Mouse (Mus musculus): ENCODE data around the gene Ppp1r14b. TPM values are rescaled to one million over a fixed set of nuclear protein-coding genes. Genes with fewer than 3 reads are reported as not detected.

Gene Ppp1r14b
- polyA plus RNA-seq, 1 experiment from 2014 or later, result 221 TPM

DNA sequence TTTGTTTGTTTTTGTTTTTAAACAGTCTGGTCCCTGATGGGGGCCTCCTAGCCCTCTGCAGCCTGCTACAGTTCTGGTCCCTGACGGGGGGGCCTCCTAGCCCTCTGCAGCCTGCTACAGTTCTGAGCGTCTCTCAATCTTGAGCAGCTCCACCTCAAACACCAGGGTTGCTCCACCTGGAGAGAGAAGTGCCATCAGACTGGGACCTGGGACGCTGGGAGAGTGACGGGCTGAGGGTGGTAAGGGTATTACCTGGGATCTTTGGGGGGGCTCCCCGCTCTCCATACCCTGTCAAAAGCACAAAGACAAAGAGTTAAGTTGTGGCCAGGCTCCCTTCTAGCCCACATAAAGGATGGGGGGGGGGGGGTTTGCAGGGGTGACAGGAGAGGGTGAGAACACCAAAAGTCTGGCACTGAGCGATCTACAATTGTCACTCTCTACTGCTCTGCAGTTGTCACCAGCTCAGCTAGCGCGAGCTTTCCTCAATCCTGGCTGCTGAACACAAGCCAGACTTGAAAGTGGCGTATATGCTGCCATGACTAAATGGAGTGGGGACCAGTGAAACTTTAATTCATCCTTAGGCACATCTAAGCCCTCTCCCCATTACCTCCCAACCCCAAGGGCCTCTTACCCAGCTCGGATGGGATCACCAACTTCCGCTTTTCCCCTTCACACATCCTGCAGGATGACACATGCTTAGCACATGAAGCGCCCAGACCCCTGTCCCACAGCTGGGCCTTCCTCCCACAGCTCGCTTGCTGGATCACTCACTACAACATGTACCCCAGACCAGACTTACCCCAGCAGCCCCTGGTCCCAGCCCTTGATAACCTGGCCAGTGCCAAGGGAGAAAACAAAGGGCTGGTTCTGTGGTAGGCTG, 3.2 kb downstream of the Ppp1r14b start:
- no peaks in the 10 kb centered on the region for H3K27me3 ChIP-seq (replicated peaks; ENCODE audit: control insufficient read depth, insufficient read depth, low read length)
- ATAC-seq (replicated peaks; ENCODE audit: low FRiP score), result no peak
- WGBS, result 77% methylated on average over 13 of the region's 13 CpGs
- H3K36me3 ChIP-seq (ENCODE audit: control insufficient read depth, insufficient read depth, low read length), result peaks cover 22% of the 10 kb centered on the region
- peak overlapping the region; percentile 80 for H3K9ac ChIP-seq (ENCODE audit: low read depth, low read length)
- H3K9me3 ChIP-seq (ENCODE audit: control insufficient read depth, low read length), result no peaks in the 10 kb centered on the region
- peak overlapping the region; percentile 96 for H3K4me2 ChIP-seq
- DNase-seq (ENCODE audit: low spot score), result no peak
- peak overlapping the region; percentile 66 for H3K4me3 ChIP-seq (ENCODE audit: low read depth, low read length)
- H3K4me1 ChIP-seq (replicated peaks; ENCODE audit: control insufficient read depth, insufficient read depth, low read length), result peaks cover 34% of the 10 kb centered on the region
- H3K27ac ChIP-seq (ENCODE audit: low read depth, low read length), result peak overlapping the region; percentile 73

DNA sequence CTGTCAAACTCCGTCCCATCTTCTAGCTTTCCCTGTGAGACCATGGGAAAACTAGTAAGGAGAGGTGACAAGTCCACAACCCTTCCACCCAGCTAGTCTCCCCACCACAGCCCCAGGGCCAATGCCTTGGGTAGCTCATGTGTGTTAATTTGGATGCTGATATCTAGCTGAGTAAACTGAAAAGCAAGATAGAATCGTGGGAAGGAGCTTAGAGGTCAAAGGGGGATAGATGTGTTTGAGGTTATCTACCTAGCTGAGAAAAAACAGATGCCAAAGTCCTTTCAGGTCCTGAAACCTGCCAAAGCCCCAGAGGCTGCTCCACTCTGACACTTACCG, 3.8 kb downstream of the Ppp1r14b start:
- peak overlapping the region; percentile 96 for H3K4me2 ChIP-seq
- peak overlapping the region; percentile 66 for H3K4me3 ChIP-seq (ENCODE audit: low read depth, low read length)
- H3K9ac ChIP-seq (ENCODE audit: low read depth, low read length), result peak overlapping the region; percentile 80
- 28% methylated on average over 3 of the region's 3 CpGs for WGBS
- ATAC-seq (replicated peaks; ENCODE audit: low FRiP score) (no peak), DNase-seq (ENCODE audit: low spot score) (no peak)
- no peaks in the 10 kb centered on the region for H3K9me3 ChIP-seq (ENCODE audit: control insufficient read depth, low read length)
- H3K4me1 ChIP-seq (replicated peaks; ENCODE audit: control insufficient read depth, insufficient read depth, low read length), result peaks cover 34% of the 10 kb centered on the region
- peak overlapping the region; percentile 73 for H3K27ac ChIP-seq (ENCODE audit: low read depth, low read length)
- H3K36me3 ChIP-seq (ENCODE audit: control insufficient read depth, insufficient read depth, low read length), result peaks cover 22% of the 10 kb centered on the region
- no peaks in the 10 kb centered on the region for H3K27me3 ChIP-seq (replicated peaks; ENCODE audit: control insufficient read depth, insufficient read depth, low read length)

DNA sequence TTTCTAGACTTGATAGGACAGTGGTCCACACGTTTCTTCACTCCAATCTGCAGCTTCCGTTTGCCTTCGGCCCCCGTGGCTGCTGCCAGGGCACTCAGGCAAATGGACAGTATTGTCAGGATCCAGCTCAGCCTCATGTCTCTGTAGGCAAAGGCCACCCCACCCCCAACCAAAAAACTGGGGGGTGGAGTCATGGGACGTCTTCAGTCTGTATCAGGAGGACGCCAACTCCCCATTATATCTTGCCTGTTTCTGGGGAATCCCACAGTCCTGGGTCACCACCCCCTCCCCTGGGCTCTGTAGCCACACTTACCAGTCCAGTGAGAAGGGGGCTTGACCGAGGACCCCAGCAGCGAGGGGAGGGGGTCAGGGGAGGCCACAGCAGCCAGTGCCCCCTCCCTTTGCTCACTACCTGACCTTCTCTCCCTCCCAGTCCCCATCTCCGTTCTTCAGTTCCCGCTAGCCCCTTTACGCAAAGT, 4.3 kb downstream of the Ppp1r14b start:
- peaks cover 30% of the 10 kb centered on the region for H3K4me1 ChIP-seq (replicated peaks; ENCODE audit: control insufficient read depth, insufficient read depth, low read length)
- ATAC-seq (replicated peaks; ENCODE audit: low FRiP score), result peak; percentile 4; the same call in 1 of the 2 replicates
- peaks cover 22% of the 10 kb centered on the region for H3K36me3 ChIP-seq (ENCODE audit: control insufficient read depth, insufficient read depth, low read length)

DNA sequence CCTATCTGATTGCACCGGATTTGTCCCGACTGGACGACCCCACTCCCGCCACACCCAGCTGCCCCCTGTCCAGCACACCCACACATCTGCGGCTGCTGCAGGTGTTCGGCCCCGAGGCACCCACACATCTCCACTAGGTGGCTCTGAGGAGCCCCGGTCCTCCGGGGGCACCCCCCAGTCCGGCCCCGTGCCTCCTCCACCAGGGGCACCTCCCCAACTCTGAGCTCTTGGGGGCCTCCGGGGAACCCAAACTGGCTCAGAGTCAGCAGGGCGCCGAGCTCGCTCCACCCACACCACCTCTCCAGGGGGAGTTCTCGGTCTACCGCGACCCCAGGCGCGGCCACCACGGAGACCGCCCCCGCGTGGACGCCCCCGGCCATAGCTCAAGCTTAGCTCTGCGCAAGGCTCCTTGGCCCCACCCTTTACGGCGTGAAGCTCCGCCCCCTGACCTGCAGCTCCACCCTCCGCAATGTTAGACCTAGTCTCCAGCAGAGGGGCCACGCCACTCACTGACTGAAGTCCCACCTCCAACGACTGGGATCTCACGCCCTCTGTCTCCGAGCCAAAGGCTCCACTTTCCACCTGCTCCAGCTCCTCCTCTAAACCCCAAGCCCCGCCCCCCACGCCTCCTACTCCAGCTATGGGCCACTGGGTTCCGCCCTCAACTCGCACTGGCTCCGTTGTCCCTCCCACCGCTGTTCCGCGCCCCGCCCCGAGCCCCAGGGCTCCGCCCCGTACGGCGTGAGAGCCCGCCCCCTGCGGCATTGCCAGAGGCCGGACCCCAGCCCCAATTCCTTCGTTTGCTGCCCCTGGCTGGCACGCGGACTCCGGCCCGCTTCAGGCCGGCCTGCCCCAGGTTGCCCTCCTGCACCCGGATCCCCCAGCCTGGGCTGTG, 5.0 kb downstream of the Ppp1r14b start:
- Histone ChIP-seq H3K4me1 (replicated peaks; ENCODE audit: control insufficient read depth, insufficient read depth, low read length) (peaks cover 29% of the 10 kb centered on the region), H3K27ac (ENCODE audit: low read depth, low read length) (peak overlapping the region; percentile 73), H3K4me2 (peak overlapping the region; percentile 96), H3K9me3 (ENCODE audit: control insufficient read depth, low read length) (no peaks in the 10 kb centered on the region), H3K9ac (ENCODE audit: low read depth, low read length) (peak overlapping the region; percentile 80), H3K36me3 (ENCODE audit: control insufficient read depth, insufficient read depth, low read length) (peaks cover 22% of the 10 kb centered on the region), H3K27me3 (replicated peaks; ENCODE audit: control insufficient read depth, insufficient read depth, low read length) (no peaks in the 10 kb centered on the region), H3K4me3 (ENCODE audit: low read depth, low read length) (peak overlapping the region; percentile 66)
- DNase-seq (ENCODE audit: low spot score) (peak; percentile 100), ATAC-seq (replicated peaks; ENCODE audit: low FRiP score) (peak; percentile 86)
- under 1% methylated on average over 59 of the region's 59 CpGs for WGBS

More for the DNA sequence above, 4.3 kb downstream of the Ppp1r14b start:
- H3K4me2 ChIP-seq, result peak overlapping the region; percentile 96
- H3K27ac ChIP-seq (ENCODE audit: low read depth, low read length), result peak overlapping the region; percentile 73
- no peaks in the 10 kb centered on the region for H3K27me3 ChIP-seq (replicated peaks; ENCODE audit: control insufficient read depth, insufficient read depth, low read length)
- no peaks in the 10 kb centered on the region for H3K9me3 ChIP-seq (ENCODE audit: control insufficient read depth, low read length)
- WGBS, result 5% methylated on average over 11 of the region's 11 CpGs
- peak; percentile 66 for DNase-seq (ENCODE audit: low spot score)
- H3K4me3 ChIP-seq (ENCODE audit: low read depth, low read length), result peak overlapping the region; percentile 66
- H3K9ac ChIP-seq (ENCODE audit: low read depth, low read length), result peak overlapping the region; percentile 80

DNA sequence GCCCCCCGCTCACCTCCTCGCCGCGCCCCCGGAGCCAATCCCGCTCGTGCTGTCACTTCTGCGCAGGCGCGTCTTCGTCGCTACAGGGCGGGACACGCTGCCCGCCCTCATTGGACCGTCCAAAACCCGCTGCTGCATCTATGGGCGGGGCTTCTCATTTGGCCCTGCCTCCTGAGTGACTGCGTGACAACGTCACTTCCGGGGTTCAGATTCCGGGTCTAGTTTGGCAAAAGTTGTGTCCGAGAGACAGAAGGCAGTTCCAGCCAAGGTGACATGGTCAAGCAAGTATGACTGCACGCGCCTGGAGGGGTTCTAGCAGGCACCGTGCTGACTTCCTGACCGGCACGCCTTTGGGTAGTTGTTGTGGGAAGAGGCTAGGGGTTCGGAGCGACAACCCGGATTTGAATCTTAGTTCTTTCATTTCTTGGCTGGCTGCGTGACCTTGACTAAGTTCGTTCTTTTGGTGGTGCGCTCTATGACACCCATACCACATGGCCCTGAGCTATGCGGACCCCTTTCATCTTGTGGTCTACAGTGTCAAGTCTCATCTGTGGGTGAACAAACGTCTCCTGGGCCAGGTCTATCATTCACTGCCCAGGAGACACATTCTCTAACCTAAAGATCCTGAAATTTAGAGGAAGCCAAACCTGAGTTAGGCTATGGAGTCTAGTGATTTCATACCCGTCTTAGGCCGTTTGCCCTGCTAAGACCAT, 5.8 kb downstream of the Ppp1r14b start, which contains the start of gene Fkbp2:
Gene Fkbp2, minus strand, starts transcription at position 121 of the 713 bp plus-strand sequence.
- peaks cover 29% of the 10 kb centered on the region for H3K36me3 ChIP-seq (ENCODE audit: control insufficient read depth, insufficient read depth, low read length)
- H3K4me1 ChIP-seq (replicated peaks; ENCODE audit: control insufficient read depth, insufficient read depth, low read length), result peaks cover 29% of the 10 kb centered on the region
- WGBS, result under 1% methylated on average over 38 of the region's 38 CpGs

DNA sequence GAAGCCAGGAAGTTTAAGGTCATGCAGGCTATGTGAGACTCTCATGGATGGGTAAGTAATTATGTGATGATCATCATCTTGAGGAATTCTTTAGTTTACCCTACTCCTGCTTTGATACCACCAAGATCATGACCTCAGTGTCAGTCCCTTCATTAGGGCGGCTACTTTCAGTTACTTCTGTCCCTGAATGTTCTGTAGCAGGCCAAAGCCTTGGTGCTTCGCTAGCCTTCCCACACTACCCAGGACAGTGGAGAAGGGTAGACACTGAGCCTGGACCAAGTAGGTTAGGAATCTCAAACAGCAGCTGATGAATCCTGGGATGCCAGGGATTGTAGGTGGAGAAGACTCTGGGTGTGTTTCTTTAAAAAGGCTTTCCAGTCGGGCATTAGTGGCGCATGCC, 6.7 kb downstream of the Ppp1r14b start:
- Histone ChIP-seq H3K27ac (ENCODE audit: low read depth, low read length) (no peak overlapping the region), H3K9ac (ENCODE audit: low read depth, low read length) (peak overlapping the region; percentile 71; the same call in 1 of the 2 replicates), H3K9me3 (ENCODE audit: control insufficient read depth, low read length) (no peaks in the 10 kb centered on the region), H3K27me3 (replicated peaks; ENCODE audit: control insufficient read depth, insufficient read depth, low read length) (no peaks in the 10 kb centered on the region), H3K36me3 (ENCODE audit: control insufficient read depth, insufficient read depth, low read length) (peaks cover 29% of the 10 kb centered on the region), H3K4me1 (replicated peaks; ENCODE audit: control insufficient read depth, insufficient read depth, low read length) (peaks cover 32% of the 10 kb centered on the region), H3K4me3 (ENCODE audit: low read depth, low read length) (peak overlapping the region; percentile 66), H3K4me2 (peak overlapping the region; percentile 85)
- WGBS, result 90% methylated on average over 4 of the region's 4 CpGs
- ATAC-seq (replicated peaks; ENCODE audit: low FRiP score) (no peak), DNase-seq (ENCODE audit: low spot score) (no peak)

More for the DNA sequence above, 5.8 kb downstream of the Ppp1r14b start, which contains the start of gene Fkbp2:
- Histone ChIP-seq H3K9ac (ENCODE audit: low read depth, low read length) (peak within 1 kb of the TSS; percentile 80), H3K9me3 (ENCODE audit: control insufficient read depth, low read length) (no peaks in the 10 kb centered on the region), H3K4me3 (ENCODE audit: low read depth, low read length) (peak within 1 kb of the TSS; percentile 66), H3K27me3 (replicated peaks; ENCODE audit: control insufficient read depth, insufficient read depth, low read length) (no peaks in the 10 kb centered on the region), H3K27ac (ENCODE audit: low read depth, low read length) (peak within 1 kb of the TSS; percentile 73), H3K4me2 (peak within 1 kb of the TSS; percentile 96)
- DNase-seq (ENCODE audit: low spot score), result peak; percentile 99
- peak; percentile 81 for ATAC-seq (replicated peaks; ENCODE audit: low FRiP score)

DNA sequence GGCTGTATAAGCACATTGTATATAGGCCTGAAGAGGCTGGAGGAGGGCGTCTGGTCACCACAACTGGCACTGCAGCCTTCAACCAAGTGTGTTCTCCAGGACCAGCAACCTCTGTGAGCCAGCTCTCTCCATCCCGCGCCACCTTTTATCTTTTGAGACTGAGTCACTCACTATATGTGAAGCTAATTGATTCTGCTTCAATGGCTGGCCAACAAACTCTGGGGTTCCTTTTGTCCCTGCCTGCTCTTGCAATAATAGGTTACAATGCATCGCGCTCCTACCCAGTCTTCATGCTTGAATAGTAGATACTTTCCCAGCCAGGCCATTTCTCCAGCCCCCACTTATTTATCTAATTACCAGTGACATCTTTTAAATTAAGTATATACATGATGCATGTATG, 8.9 kb downstream of the Ppp1r14b start:
- Histone ChIP-seq H3K4me2 (no peak overlapping the region), H3K4me3 (ENCODE audit: low read depth, low read length) (no peak overlapping the region), H3K9me3 (ENCODE audit: control insufficient read depth, low read length) (no peaks in the 10 kb centered on the region), H3K27me3 (replicated peaks; ENCODE audit: control insufficient read depth, insufficient read depth, low read length) (no peaks in the 10 kb centered on the region), H3K36me3 (ENCODE audit: control insufficient read depth, insufficient read depth, low read length) (peaks cover 12% of the 10 kb centered on the region), H3K27ac (ENCODE audit: low read depth, low read length) (no peak overlapping the region), H3K4me1 (replicated peaks; ENCODE audit: control insufficient read depth, insufficient read depth, low read length) (peaks cover 24% of the 10 kb centered on the region), H3K9ac (ENCODE audit: low read depth, low read length) (no peak overlapping the region)
- 95% methylated on average over 5 of the region's 5 CpGs for WGBS
- no peak for ATAC-seq (replicated peaks; ENCODE audit: low FRiP score)
- DNase-seq (ENCODE audit: low spot score), result no peak

DNA sequence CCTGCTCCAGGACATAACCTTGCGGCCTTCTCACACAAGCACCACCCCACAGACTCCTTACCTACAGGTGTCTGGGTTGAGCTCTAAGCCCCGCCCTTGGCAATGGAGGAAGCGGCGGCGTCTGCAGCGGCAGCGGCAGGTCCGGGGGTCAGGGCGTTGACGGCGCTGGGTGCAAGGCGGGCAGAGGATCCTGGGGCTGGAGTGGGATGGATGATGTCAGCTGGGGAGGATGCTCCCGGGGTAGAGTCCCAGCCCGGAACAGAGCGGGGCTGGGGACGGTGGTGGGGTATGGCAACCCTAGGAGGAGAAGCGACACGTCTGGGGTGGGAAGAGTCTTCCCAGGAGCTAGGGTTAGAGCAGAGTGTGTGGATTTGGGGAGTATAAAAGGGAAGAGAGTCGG, 10.5 kb downstream of the Ppp1r14b start:
- no peak for ATAC-seq (replicated peaks; ENCODE audit: low FRiP score)
- peaks cover 16% of the 10 kb centered on the region for H3K4me1 ChIP-seq (replicated peaks; ENCODE audit: control insufficient read depth, insufficient read depth, low read length)
- no peaks in the 10 kb centered on the region for H3K9me3 ChIP-seq (ENCODE audit: control insufficient read depth, low read length)
- no peak overlapping the region for H3K4me2 ChIP-seq
- no peak overlapping the region for H3K4me3 ChIP-seq (ENCODE audit: low read depth, low read length)
- no peak overlapping the region for H3K9ac ChIP-seq (ENCODE audit: low read depth, low read length)
- peaks cover 12% of the 10 kb centered on the region; the same call in 1 of the 2 replicates for H3K36me3 ChIP-seq (ENCODE audit: control insufficient read depth, insufficient read depth, low read length)
- no peak overlapping the region for H3K27ac ChIP-seq (ENCODE audit: low read depth, low read length)
- WGBS, result 81% methylated on average over 19 of the region's 19 CpGs
- no peaks in the 10 kb centered on the region for H3K27me3 ChIP-seq (replicated peaks; ENCODE audit: control insufficient read depth, insufficient read depth, low read length)
- no peak for DNase-seq (ENCODE audit: low spot score)

Measured in liver, embryonic 11.5 days (tissue).